Mouse (Mus musculus): ENCODE measurements around the gene Sh2d7. TPM values are rescaled to one million over a fixed set of nuclear protein-coding genes. Genes with fewer than 3 reads are reported as not detected.
A peak's percentile ranks its signal among the peaks of the same experiment; 100 is the strongest.

Gene Sh2d7
- polyA plus RNA-seq (2012) = not detected in 2 replicates

- Histone ChIP-seq H3K27me3 (ENCODE audit: control insufficient read depth) (no peaks in the 10 kb centered on the region), H3K4me1 (ENCODE audit: control insufficient read depth) (no peaks in the 10 kb centered on the region), H3K4me3 (replicated peaks) (no peak within 1 kb of the TSS), H3K9me3 (ENCODE audit: control insufficient read depth, low read length) (no peaks in the 10 kb centered on the region), H3K36me3 (ENCODE audit: control insufficient read depth) (no peaks in the 10 kb centered on the region)
- TF ChIP-seq TAL1 (IDR thresholded peaks at IDR 0.05; ENCODE audit: low read length) (no peak), GATA1 (IDR thresholded peaks at IDR 0.05; ENCODE audit: low read length) (no peak)
Measured at GRCm38 (mm10) chr9:54538684-54539083, at the start of gene Sh2d7. TSS of gene Sh2d7 (plus strand) at chr9:54538984.

GRCm38 (mm10) chr9:54489599-54489998 is 49.2 kb upstream of the Sh2d7 start:
- peaks cover 7% of the 10 kb centered on the region for H3K4me1 ChIP-seq (ENCODE audit: control insufficient read depth)
- TF ChIP-seq TAL1 (IDR thresholded peaks at IDR 0.05; ENCODE audit: low read length) = no peak
- TF ChIP-seq GATA1 (IDR thresholded peaks at IDR 0.05; ENCODE audit: low read length) = no peak
- H3K27me3 ChIP-seq (ENCODE audit: control insufficient read depth) = no peaks in the 10 kb centered on the region
- H3K9me3 ChIP-seq (ENCODE audit: control insufficient read depth, low read length) = no peaks in the 10 kb centered on the region
- no peak overlapping the region for H3K4me3 ChIP-seq (replicated peaks)
- H3K36me3 ChIP-seq (ENCODE audit: control insufficient read depth) = no peaks in the 10 kb centered on the region

GRCm38 (mm10) chr9:54490431-54490830 is 48.4 kb upstream of the Sh2d7 start:
- H3K4me3 ChIP-seq (replicated peaks) = no peak overlapping the region
- H3K27me3 ChIP-seq (ENCODE audit: control insufficient read depth) = no peaks in the 10 kb centered on the region
- no peaks in the 10 kb centered on the region for H3K36me3 ChIP-seq (ENCODE audit: control insufficient read depth)
- no peaks in the 10 kb centered on the region; the same call in 1 of the 2 replicates for H3K4me1 ChIP-seq (ENCODE audit: control insufficient read depth)
- no peak for TF ChIP-seq TAL1 (IDR thresholded peaks at IDR 0.05; ENCODE audit: low read length)
- H3K9me3 ChIP-seq (ENCODE audit: control insufficient read depth, low read length) = no peaks in the 10 kb centered on the region

GRCm38 (mm10) chr9:54499291-54499690 is 39.5 kb upstream of the Sh2d7 start:
- Histone ChIP-seq H3K36me3 (ENCODE audit: control insufficient read depth) (no peaks in the 10 kb centered on the region), H3K9me3 (ENCODE audit: control insufficient read depth, low read length) (no peaks in the 10 kb centered on the region), H3K4me1 (ENCODE audit: control insufficient read depth) (peaks cover 9% of the 10 kb centered on the region), H3K27me3 (ENCODE audit: control insufficient read depth) (peaks cover 50% of the 10 kb centered on the region), H3K4me3 (replicated peaks) (no peak overlapping the region)
- TF ChIP-seq TAL1 (IDR thresholded peaks at IDR 0.05; ENCODE audit: low read length) (no peak), GATA1 (IDR thresholded peaks at IDR 0.05; ENCODE audit: low read length) (no peak)

- TF ChIP-seq TAL1 (IDR thresholded peaks at IDR 0.05; ENCODE audit: low read length) (no peak), GATA1 (IDR thresholded peaks at IDR 0.05; ENCODE audit: low read length) (no peak)
- H3K27me3 ChIP-seq (ENCODE audit: control insufficient read depth) = peaks cover 54% of the 10 kb centered on the region
- no peaks in the 10 kb centered on the region for H3K36me3 ChIP-seq (ENCODE audit: control insufficient read depth)
Measured at GRCm38 (mm10) chr9:54499791-54500190, 39.0 kb upstream of the Sh2d7 start.

GRCm38 (mm10) chr9:54500832-54501452 is 37.8 kb upstream of the Sh2d7 start:
- no peaks in the 10 kb centered on the region for H3K36me3 ChIP-seq (ENCODE audit: control insufficient read depth)
- peaks cover 60% of the 10 kb centered on the region for H3K27me3 ChIP-seq (ENCODE audit: control insufficient read depth)
- H3K4me1 ChIP-seq (ENCODE audit: control insufficient read depth) = peaks cover 9% of the 10 kb centered on the region
- TF ChIP-seq TAL1 (IDR thresholded peaks at IDR 0.05; ENCODE audit: low read length) (no peak), GATA1 (IDR thresholded peaks at IDR 0.05; ENCODE audit: low read length) (no peak)
- H3K9me3 ChIP-seq (ENCODE audit: control insufficient read depth, low read length) = no peaks in the 10 kb centered on the region
- H3K4me3 ChIP-seq (replicated peaks) = peak overlapping the region; percentile 65

More at GRCm38 (mm10) chr9:54499791-54500190, 39.0 kb upstream of the Sh2d7 start:
- no peaks in the 10 kb centered on the region for H3K9me3 ChIP-seq (ENCODE audit: control insufficient read depth, low read length)
- no peak overlapping the region for H3K4me3 ChIP-seq (replicated peaks)
- peaks cover 9% of the 10 kb centered on the region for H3K4me1 ChIP-seq (ENCODE audit: control insufficient read depth)

- TF ChIP-seq TAL1 (IDR thresholded peaks at IDR 0.05; ENCODE audit: low read length) (no peak), GATA1 (IDR thresholded peaks at IDR 0.05; ENCODE audit: low read length) (no peak)
- peak within 1 kb of the TSS; percentile 65 for H3K4me3 ChIP-seq (replicated peaks)
- H3K27me3 ChIP-seq (ENCODE audit: control insufficient read depth) = peaks cover 60% of the 10 kb centered on the region
- H3K9me3 ChIP-seq (ENCODE audit: control insufficient read depth, low read length) = no peaks in the 10 kb centered on the region
- peaks cover 9% of the 10 kb centered on the region for H3K4me1 ChIP-seq (ENCODE audit: control insufficient read depth)
- H3K36me3 ChIP-seq (ENCODE audit: control insufficient read depth) = no peaks in the 10 kb centered on the region
Measured at GRCm38 (mm10) chr9:54501453-54502110, 37.2 kb upstream of the Sh2d7 start, which contains the start of gene Dmxl2. TSS of gene Dmxl2 (minus strand) at chr9:54501626.

GRCm38 (mm10) chr9:54502111-54502495 is 36.7 kb upstream of the Sh2d7 start:
- H3K4me3 ChIP-seq (replicated peaks) = peak overlapping the region; percentile 65
- TF ChIP-seq TAL1 (IDR thresholded peaks at IDR 0.05; ENCODE audit: low read length) = no peak
- TF ChIP-seq GATA1 (IDR thresholded peaks at IDR 0.05; ENCODE audit: low read length) = no peak
- H3K36me3 ChIP-seq (ENCODE audit: control insufficient read depth) = no peaks in the 10 kb centered on the region
- no peaks in the 10 kb centered on the region for H3K9me3 ChIP-seq (ENCODE audit: control insufficient read depth, low read length)
- peaks cover 9% of the 10 kb centered on the region for H3K4me1 ChIP-seq (ENCODE audit: control insufficient read depth)
- H3K27me3 ChIP-seq (ENCODE audit: control insufficient read depth) = peaks cover 60% of the 10 kb centered on the region

GRCm38 (mm10) chr9:54502873-54503272 is 35.9 kb upstream of the Sh2d7 start:
- Histone ChIP-seq H3K4me3 (replicated peaks) (no peak overlapping the region), H3K9me3 (ENCODE audit: control insufficient read depth, low read length) (no peaks in the 10 kb centered on the region), H3K4me1 (ENCODE audit: control insufficient read depth) (peaks cover 9% of the 10 kb centered on the region), H3K27me3 (ENCODE audit: control insufficient read depth) (peaks cover 60% of the 10 kb centered on the region), H3K36me3 (ENCODE audit: control insufficient read depth) (no peaks in the 10 kb centered on the region)
- TF ChIP-seq GATA1 (IDR thresholded peaks at IDR 0.05; ENCODE audit: low read length) (no peak), TAL1 (IDR thresholded peaks at IDR 0.05; ENCODE audit: low read length) (no peak)

Data from erythroblast, embryonic 14.5 days (primary cell).